Mouse (Mus musculus) mouse trophoblast stem cell (cell line): ENCODE measurements around the gene Snx30.

ENCODE experiments used
- in situ Hi-C, 2 experiments: fragments of 300-500 bp; cut with MseI, MboI; formaldehyde crosslinking; loops; 2 replicates in 1 of 2; 3 replicates in 1 of 2; pipeline ENCODE4 v1.15.1; 2025

Snx30 gene

GRCm38 (mm10) chr4:59821516-59821915 lies 15.9 kb downstream of the Snx30 start:
- in situ Hi-C loops, result no loop called here

- in situ Hi-C loops, result no loop called here
These were observed 16.5 kb downstream of the Snx30 start for GRCm38 (mm10) chr4:59822119-59822518.

- in situ Hi-C loops, result no loop called here
These were observed 17.8 kb downstream of the Snx30 start for GRCm38 (mm10) chr4:59823470-59823869.

GRCm38 (mm10) chr4:59824860-59825259 lies 19.2 kb downstream of the Snx30 start:
- in situ Hi-C loops, result no loop called here

GRCm38 (mm10) chr4:59825634-59826033 lies 20.0 kb downstream of the Snx30 start:
- in situ Hi-C loops, result no loop called here

- in situ Hi-C loops, result no loop called here
These were observed 20.7 kb downstream of the Snx30 start for GRCm38 (mm10) chr4:59826381-59826780.

GRCm38 (mm10) chr4:59829072-59829471 lies 23.4 kb downstream of the Snx30 start:
- in situ Hi-C loops, result no loop called here

GRCm38 (mm10) chr4:59831038-59831437 lies 25.4 kb downstream of the Snx30 start:
- in situ Hi-C loops, result no loop called here

GRCm38 (mm10) chr4:59832810-59833209 lies 27.2 kb downstream of the Snx30 start:
- in situ Hi-C loops, result no loop called here

GRCm38 (mm10) chr4:59837659-59838058 lies 32.0 kb downstream of the Snx30 start:
- in situ Hi-C loops, result no loop called here

GRCm38 (mm10) chr4:59844460-59845244 lies 39.0 kb downstream of the Snx30 start:
- in situ Hi-C loops, result no loop called here

GRCm38 (mm10) chr4:59845245-59845637 lies 39.6 kb downstream of the Snx30 start:
- in situ Hi-C loops, result no loop called here

GRCm38 (mm10) chr4:59847447-59847846 lies 41.8 kb downstream of the Snx30 start:
- in situ Hi-C loops, result no loop called here

- in situ Hi-C loops, result no loop called here
These were observed 44.5 kb downstream of the Snx30 start for GRCm38 (mm10) chr4:59850181-59850580.

- in situ Hi-C loops, result no loop called here
These were observed 45.4 kb downstream of the Snx30 start for GRCm38 (mm10) chr4:59850886-59851623.

GRCm38 (mm10) chr4:59853155-59853554 lies 47.5 kb downstream of the Snx30 start:
- in situ Hi-C loops, result no loop called here

GRCm38 (mm10) chr4:59859693-59860425 lies 54.2 kb downstream of the Snx30 start:
- in situ Hi-C loops, result no loop called here

GRCm38 (mm10) chr4:59860431-59860830 lies 54.8 kb downstream of the Snx30 start:
- in situ Hi-C loops, result no loop called here

- in situ Hi-C loops, result no loop called here
These were observed 56.2 kb downstream of the Snx30 start for GRCm38 (mm10) chr4:59861871-59862270.

GRCm38 (mm10) chr4:59862335-59862734 lies 56.7 kb downstream of the Snx30 start:
- in situ Hi-C loops, result no loop called here

GRCm38 (mm10) chr4:59863869-59864268 lies 58.2 kb downstream of the Snx30 start:
- in situ Hi-C loops, result no loop called here

GRCm38 (mm10) chr4:59868086-59868485 lies 62.4 kb downstream of the Snx30 start:
- in situ Hi-C loops, result no loop called here
